Mouse (Mus musculus): ENCODE results near the gene Izumo2. TPM values are rescaled to one million over a fixed set of nuclear protein-coding genes. Genes with fewer than 3 reads are reported as not detected.

Gene Izumo2
- total and polyA plus RNA-seq, 3 experiments: not detected

GRCm38 (mm10) chr7:44662168-44662567, 46.4 kb upstream of the Izumo2 start:
- TF ChIP-seq GABPA (IDR thresholded peaks at IDR 0.05; ENCODE audit: low read depth, low read length) (no peak), SMC3 (IDR thresholded peaks at IDR 0.05; ENCODE audit: low read depth, low read length) (no peak), ELF1 (IDR thresholded peaks at IDR 0.05; ENCODE audit: low read depth, low read length) (no peak), CTCF (IDR thresholded peaks at IDR 0.05 in 2 of 3, conservative IDR thresholded peaks at IDR 0.05 in 1 of 3; ENCODE audit: control insufficient read depth in 1 of 3, insufficient read depth in 1 of 3, low read depth in 2 of 3, low read length in 3 of 3, poor library complexity in 1 of 3, severe bottlenecking in 1 of 3) (no peak)

GRCm38 (mm10) chr7:44662569-44662968, 46.0 kb upstream of the Izumo2 start:
- no peak overlapping the region for H3K27ac ChIP-seq (ENCODE audit: control insufficient read depth, low read depth, low read length)
- no peaks in the 10 kb centered on the region for H3K36me3 ChIP-seq (ENCODE audit: control insufficient read depth in 1 of 2, insufficient read depth in 2 of 2, low read length in 2 of 2)
- no peaks in the 10 kb centered on the region for H3K9me3 ChIP-seq (replicated peaks; ENCODE audit: insufficient read depth, low read length)

More at GRCm38 (mm10) chr7:44662168-44662567, 46.4 kb upstream of the Izumo2 start:
- DNase-seq (ENCODE audit: low read depth, low spot score): no peak
- Histone ChIP-seq H3K27me3 (ENCODE audit: control insufficient read depth in 1 of 2, insufficient read depth in 2 of 2, low read length in 2 of 2) (no peaks in the 10 kb centered on the region), H3K9ac (ENCODE audit: control insufficient read depth, low read depth, low read length, poor library complexity, severe bottlenecking) (no peak overlapping the region), H3K36me3 (ENCODE audit: control insufficient read depth in 1 of 2, insufficient read depth in 2 of 2, low read length in 2 of 2) (no peaks in the 10 kb centered on the region), H3K4me1 (ENCODE audit: control insufficient read depth in 1 of 2, insufficient read depth in 2 of 2, low read length in 2 of 2) (no peaks in the 10 kb centered on the region), H3K27ac (ENCODE audit: control insufficient read depth, low read depth, low read length) (no peak overlapping the region), H3K79me2 (ENCODE audit: control insufficient read depth, insufficient read depth, low read length, poor library complexity) (no peaks in the 10 kb centered on the region), H3K4me3 (ENCODE audit: control insufficient read depth in 1 of 2, insufficient read depth in 1 of 2, low read depth in 2 of 2, low read length in 2 of 2) (no peak overlapping the region), H3K9me3 (replicated peaks; ENCODE audit: insufficient read depth, low read length) (no peaks in the 10 kb centered on the region)

GRCm38 (mm10) chr7:44663546-44663945, 45.0 kb upstream of the Izumo2 start:
- Histone ChIP-seq H3K9ac (ENCODE audit: control insufficient read depth, low read depth, low read length, poor library complexity, severe bottlenecking) (no peak overlapping the region), H3K9me3 (replicated peaks; ENCODE audit: insufficient read depth, low read length) (no peaks in the 10 kb centered on the region), H3K79me2 (ENCODE audit: control insufficient read depth, insufficient read depth, low read length, poor library complexity) (no peaks in the 10 kb centered on the region), H3K27me3 (ENCODE audit: control insufficient read depth in 1 of 2, insufficient read depth in 2 of 2, low read length in 2 of 2) (no peaks in the 10 kb centered on the region), H3K36me3 (ENCODE audit: control insufficient read depth in 1 of 2, insufficient read depth in 2 of 2, low read length in 2 of 2) (no peaks in the 10 kb centered on the region), H3K27ac (ENCODE audit: control insufficient read depth, low read depth, low read length) (no peak overlapping the region), H3K4me3 (ENCODE audit: control insufficient read depth in 1 of 2, insufficient read depth in 1 of 2, low read depth in 2 of 2, low read length in 2 of 2) (no peak overlapping the region), H3K4me1 (ENCODE audit: control insufficient read depth in 1 of 2, insufficient read depth in 2 of 2, low read length in 2 of 2) (no peaks in the 10 kb centered on the region)
- DNase-seq (ENCODE audit: low read depth, low spot score): no peak
- TF ChIP-seq UBTF (IDR thresholded peaks at IDR 0.05; ENCODE audit: borderline replicate concordance, insufficient read depth, low read depth, low read length): no peak
- no peak for TF ChIP-seq MAZ (IDR thresholded peaks at IDR 0.05; ENCODE audit: low read depth, low read length)
- no peak for TF ChIP-seq TCF12 (IDR thresholded peaks at IDR 0.05; ENCODE audit: low read depth, low read length)
- TF ChIP-seq TBP (IDR thresholded peaks at IDR 0.05; ENCODE audit: low read depth, low read length): no peak
- TF ChIP-seq KAT2A (conservative IDR thresholded peaks at IDR 0.05; ENCODE audit: low read depth, low read length): no peak
- TF ChIP-seq MAX (IDR thresholded peaks at IDR 0.05; ENCODE audit: low read length): no peak
- no peak for TF ChIP-seq RCOR1 (IDR thresholded peaks at IDR 0.05; ENCODE audit: low read depth, low read length)
- no peak for TF ChIP-seq USF2 (IDR thresholded peaks at IDR 0.05; ENCODE audit: borderline replicate concordance in 1 of 2, insufficient read depth in 1 of 2, low read depth in 1 of 2, low read length in 2 of 2)
- no peak for TF ChIP-seq EP300 (IDR thresholded peaks at IDR 0.05; ENCODE audit: low read depth in 1 of 2, low read length in 2 of 2)
- TF ChIP-seq ETS1 (IDR thresholded peaks at IDR 0.05; ENCODE audit: low read depth, low read length): no peak
- TF ChIP-seq RAD21 (IDR thresholded peaks at IDR 0.05; ENCODE audit: low read depth, low read length): no peak
- TF ChIP-seq BHLHE40 (IDR thresholded peaks at IDR 0.05; ENCODE audit: borderline replicate concordance, low read depth, low read length): no peak
- no peak for TF ChIP-seq TAL1 (IDR thresholded peaks at IDR 0.05; ENCODE audit: low read length)
- TF ChIP-seq NELFE (IDR thresholded peaks at IDR 0.05; ENCODE audit: low read depth, low read length): no peak
- TF ChIP-seq CHD1 (IDR thresholded peaks at IDR 0.05; ENCODE audit: low read depth, low read length): no peak

More at GRCm38 (mm10) chr7:44662569-44662968, 46.0 kb upstream of the Izumo2 start:
- Histone ChIP-seq H3K4me1 (ENCODE audit: control insufficient read depth in 1 of 2, insufficient read depth in 2 of 2, low read length in 2 of 2) (no peaks in the 10 kb centered on the region), H3K79me2 (ENCODE audit: control insufficient read depth, insufficient read depth, low read length, poor library complexity) (no peaks in the 10 kb centered on the region), H3K9ac (ENCODE audit: control insufficient read depth, low read depth, low read length, poor library complexity, severe bottlenecking) (no peak overlapping the region), H3K27me3 (ENCODE audit: control insufficient read depth in 1 of 2, insufficient read depth in 2 of 2, low read length in 2 of 2) (no peaks in the 10 kb centered on the region), H3K4me3 (ENCODE audit: control insufficient read depth in 1 of 2, insufficient read depth in 1 of 2, low read depth in 2 of 2, low read length in 2 of 2) (no peak overlapping the region)
- TF ChIP-seq CTCF (IDR thresholded peaks at IDR 0.05 in 2 of 3, conservative IDR thresholded peaks at IDR 0.05 in 1 of 3; ENCODE audit: control insufficient read depth in 1 of 3, insufficient read depth in 1 of 3, low read depth in 2 of 3, low read length in 3 of 3, poor library complexity in 1 of 3, severe bottlenecking in 1 of 3) (no peak), E2F4 (IDR thresholded peaks at IDR 0.05; ENCODE audit: borderline replicate concordance, low read depth, low read length) (no peak), POLR2AphosphoS5 (IDR thresholded peaks at IDR 0.05; ENCODE audit: borderline replicate concordance, low read depth, low read length) (no peak), GABPA (IDR thresholded peaks at IDR 0.05; ENCODE audit: low read depth, low read length) (no peak), USF1 (IDR thresholded peaks at IDR 0.05; ENCODE audit: low read depth, low read length) (no peak), TCF12 (IDR thresholded peaks at IDR 0.05; ENCODE audit: low read depth, low read length) (no peak), MYB (IDR thresholded peaks at IDR 0.05; ENCODE audit: low read depth, low read length) (no peak), POLR2A (IDR thresholded peaks at IDR 0.05; ENCODE audit: control insufficient read depth in 1 of 2, insufficient read depth in 1 of 2, low read depth in 1 of 2, low read length in 2 of 2, poor library complexity in 1 of 2) (no peak), MEF2A (IDR thresholded peaks at IDR 0.05; ENCODE audit: extremely low read depth, insufficient replicate concordance, low read depth, low read length, poor library complexity, severe bottlenecking) (no peak), BHLHE40 (IDR thresholded peaks at IDR 0.05; ENCODE audit: borderline replicate concordance, low read depth, low read length) (no peak), ZNF384 (IDR thresholded peaks at IDR 0.05; ENCODE audit: low read depth, low read length) (no peak), RAD21 (IDR thresholded peaks at IDR 0.05; ENCODE audit: low read depth, low read length) (no peak), KAT2A (conservative IDR thresholded peaks at IDR 0.05; ENCODE audit: low read depth, low read length) (no peak), MAZ (IDR thresholded peaks at IDR 0.05; ENCODE audit: low read depth, low read length) (no peak), ETS1 (IDR thresholded peaks at IDR 0.05; ENCODE audit: low read depth, low read length) (no peak), ELF1 (IDR thresholded peaks at IDR 0.05; ENCODE audit: low read depth, low read length) (no peak), MAX (IDR thresholded peaks at IDR 0.05; ENCODE audit: low read length) (no peak), JUND (IDR thresholded peaks at IDR 0.05; ENCODE audit: low read depth, low read length) (no peak), MAFK (IDR thresholded peaks at IDR 0.05; ENCODE audit: borderline replicate concordance, low read depth, low read length) (no peak), ZC3H11A (IDR thresholded peaks at IDR 0.05; ENCODE audit: low read depth, low read length) (no peak)
- no peak for DNase-seq (ENCODE audit: low read depth, low spot score)

All from MEL (cell line).